8 mouse cellular contexts compared by ENCODE assay signal in the genomic region with DNA sequence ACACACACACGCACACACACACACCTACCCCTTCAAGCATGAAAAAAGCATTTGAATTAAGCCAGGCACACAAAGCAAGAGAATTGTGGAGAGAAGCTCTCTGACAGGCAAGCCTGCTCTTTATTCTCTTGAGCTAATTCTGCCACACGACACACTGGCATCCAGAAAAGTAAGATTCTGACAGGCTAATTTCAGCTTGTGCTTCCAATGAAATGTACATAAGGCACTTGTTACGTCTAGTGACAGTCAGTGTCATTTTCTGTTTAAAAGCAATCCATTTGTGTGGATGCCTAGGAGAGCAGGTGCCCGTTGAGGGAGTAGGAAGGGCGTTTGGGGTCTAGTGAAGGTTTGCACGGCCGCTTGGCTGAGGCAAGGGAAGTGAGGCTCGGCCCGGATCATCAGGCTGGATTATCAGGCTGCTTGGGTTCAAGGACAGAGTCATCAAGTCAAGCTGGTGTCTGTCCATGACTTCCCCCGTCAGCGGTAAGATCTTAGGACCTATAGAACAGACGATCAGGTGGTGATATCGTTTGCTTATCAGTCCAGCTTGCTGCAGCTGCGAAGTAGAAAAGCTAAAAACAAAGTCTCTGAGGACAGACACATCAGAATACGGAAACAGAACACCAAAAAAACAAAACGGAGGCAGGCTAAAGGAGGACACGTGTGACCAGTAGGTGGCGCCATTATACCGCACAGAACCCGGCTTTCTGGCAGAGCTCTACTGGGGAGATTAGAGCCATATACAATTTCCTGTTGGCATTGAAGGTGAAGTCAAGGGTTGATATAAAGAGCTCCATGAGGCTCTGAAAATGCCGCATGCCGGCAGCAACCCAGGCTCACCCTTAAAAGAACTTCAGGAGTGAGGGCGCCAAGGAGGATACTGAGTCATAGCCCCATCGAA. TPM values are rescaled to one million over a fixed set of nuclear protein-coding genes. Genes with fewer than 3 reads are reported as not detected.
DNase-seq lines count a peak whose midpoint lies in the region; ATAC-seq lines count a peak whose summit lies in the region.

No protein-coding gene starts in this region.

- peak overlapping the region; percentile 51 for H3K4me2 ChIP-seq in forebrain, embryonic 13.5 days
- H3K4me2 ChIP-seq in liver, embryonic 15.5 days = peak overlapping the region; percentile 38; the same call in 1 of the 2 replicates
- peak overlapping the region; percentile 29; the same call in 1 of the 2 replicates for H3K4me2 ChIP-seq in neural tube, embryonic 14.5 days (ENCODE audit: low read depth, low read length)

- ATAC-seq in forebrain, embryonic 13.5 days = peak; percentile 92
- no peak for ATAC-seq in liver, embryonic 15.5 days (ENCODE audit: insufficient read depth)
- ATAC-seq in neural tube, embryonic 14.5 days (ENCODE audit: low read depth) = peak; percentile 86

- no peaks in the 10 kb centered on the region for H3K9me3 ChIP-seq in forebrain, embryonic 13.5 days (replicated peaks)
- no peaks in the 10 kb centered on the region for H3K9me3 ChIP-seq in liver, embryonic 15.5 days (replicated peaks)
- H3K9me3 ChIP-seq in neural tube, embryonic 14.5 days (ENCODE audit: control insufficient read depth, low read length) = no peaks in the 10 kb centered on the region

- H3K4me3 ChIP-seq in forebrain, embryonic 13.5 days = 0 out of 2 replicates have a peak overlapping the region, but pooled peaks have one; percentile 12
- H3K4me3 ChIP-seq in liver, embryonic 15.5 days (replicated peaks) = no peak overlapping the region
- no peak overlapping the region for H3K4me3 ChIP-seq in neural tube, embryonic 14.5 days (ENCODE audit: low read depth, low read length)

- no peaks in the 10 kb centered on the region for H3K36me3 ChIP-seq in forebrain, embryonic 13.5 days (ENCODE audit: poor library complexity, severe bottlenecking)
- no peaks in the 10 kb centered on the region for H3K36me3 ChIP-seq in liver, embryonic 15.5 days (replicated peaks)
- H3K36me3 ChIP-seq in neural tube, embryonic 14.5 days (ENCODE audit: control insufficient read depth, insufficient read depth, low read length) = no peaks in the 10 kb centered on the region

- H3K9ac ChIP-seq in forebrain, embryonic 13.5 days = peak overlapping the region; percentile 40; the same call in 1 of the 2 replicates
- no peak overlapping the region for H3K9ac ChIP-seq in liver, embryonic 15.5 days
- 0 out of 2 replicates have a peak overlapping the region, but pooled peaks have one; percentile 18 for H3K9ac ChIP-seq in neural tube, embryonic 14.5 days (replicated peaks; ENCODE audit: low read depth, low read length)

- H3K27me3 ChIP-seq in forebrain, embryonic 13.5 days = no peaks in the 10 kb centered on the region
- H3K27me3 ChIP-seq in liver, embryonic 15.5 days = no peaks in the 10 kb centered on the region
- no peaks in the 10 kb centered on the region for H3K27me3 ChIP-seq in neural tube, embryonic 14.5 days (ENCODE audit: control insufficient read depth, insufficient read depth, low read length)

- 12% methylated on average over 24 of the region's 24 CpGs for WGBS in forebrain, embryonic 13.5 days
- 14% methylated on average over 24 of the region's 24 CpGs for WGBS in liver, embryonic 15.5 days (ENCODE audit: insufficient replicate concordance)
- WGBS in neural tube, embryonic 14.5 days = 18% methylated on average over 24 of the region's 24 CpGs

- H3K4me1 ChIP-seq in forebrain, embryonic 13.5 days = peaks cover 30% of the 10 kb centered on the region
- H3K4me1 ChIP-seq in liver, embryonic 15.5 days (replicated peaks) = no peaks in the 10 kb centered on the region
- H3K4me1 ChIP-seq in neural tube, embryonic 14.5 days (ENCODE audit: control insufficient read depth, insufficient read depth, low read length) = peaks cover 12% of the 10 kb centered on the region; the same call in 1 of the 2 replicates

- peak; percentile 59 to 68 for DNase-seq in CD8-positive naive resting alpha-beta T cell, adult 2 months (ENCODE audit: low read depth in 2 of 2, low spot score in 2 of 2)
- DNase-seq in c-Kit-positive CD71-negative TER-119-negative erythroid progenitor cells, embryonic 14.5 days (ENCODE audit: low read depth) = peak; percentile 61
- DNase-seq in heart, postnatal 10 days = peak; percentile 85 to 92
- peak; percentile 86 to 87 for DNase-seq in kidney, postnatal 4 days
- peak; percentile 85 for DNase-seq in testis, postnatal 10 days (ENCODE audit: low spot score)

- intact Hi-C loops in heart, postnatal 10 days (cut with DNase I) = loop anchor here (5.0 kb wide), 2 partner anchors 116 to 136 kb away; no protein-coding TSS in a partner anchor

- peak overlapping the region; percentile 54 for H3K27ac ChIP-seq in forebrain, embryonic 13.5 days
- no peak overlapping the region for H3K27ac ChIP-seq in liver, embryonic 15.5 days (replicated peaks)
- H3K27ac ChIP-seq in neural tube, embryonic 14.5 days (ENCODE audit: low read depth, low read length) = peak overlapping the region; percentile 53

RNA-seq across cellular contexts. Expression of a gene that starts 43.4 kb away (rescaled TPM):
- polyA plus RNA-seq in forebrain, embryonic 13.5 days (2015; fragmentation: Nextera tagmentation; extraction: Ambion mirVana) = 2.1 and 2.4 TPM in 2 replicates
- total RNA-seq in heart, postnatal 10 days (2021) = under 1 TPM; 0.15 to 0.24 TPM
- polyA plus RNA-seq in liver, embryonic 15.5 days (2015; fragmentation: Nextera tagmentation; extraction: Ambion mirVana) = 0.56 and 0.58 TPM in 2 replicates
- polyA plus RNA-seq in neural tube, embryonic 14.5 days (2014; fragmentation: Nextera tagmentation; extraction: Ambion mirVana) = 2.2 and 2.9 TPM in 2 replicates
